Mouse (Mus musculus): ENCODE data around the gene Carmil3.

- TF ChIP-seq CTCF (IDR thresholded peaks at IDR 0.05; ENCODE audit: low read depth) (peak; percentile 98), EP300 (optimal IDR thresholded peaks at IDR 0.05) (no peak)
Observed at GRCm38 (mm10) chr14:55557003-55557402, 66.6 kb downstream of the Carmil3 start.
